Mouse (Mus musculus): ENCODE results near the gene Slc22a29.

GRCm38 (mm10) chr19:8265324-8265723, 46.6 kb upstream of the Slc22a29 start:
- TF ChIP-seq ZNF384 (IDR thresholded peaks at IDR 0.05; ENCODE audit: low read depth, low read length) (no peak), MAFK (IDR thresholded peaks at IDR 0.05; ENCODE audit: insufficient read depth, low read depth, low read length) (no peak), ZC3H11A (IDR thresholded peaks at IDR 0.05; ENCODE audit: borderline replicate concordance, low read depth, low read length) (no peak), CHD2 (IDR thresholded peaks at IDR 0.05; ENCODE audit: low read depth, low read length) (no peak)

All from ES-E14 (cell line).